Mouse (Mus musculus): ENCODE measurements around the gene Wdr4.

GRCm38 (mm10) chr17:31540809-31541459, 21.2 kb upstream of the Wdr4 start:
- TF ChIP-seq CTCF (IDR thresholded peaks at IDR 0.05; ENCODE audit: low read depth), result no peak
- no peak for TF ChIP-seq EP300 (optimal IDR thresholded peaks at IDR 0.05)
